Mouse (Mus musculus) kidney, postnatal 4 days (tissue): Measurements from ENCODE around the gene Gopc.
"Not testable (repeated sequence)": the region's sequence is repeated elsewhere in the genome, so short reads cannot be mapped to it uniquely, and the experiment has no call there.

ENCODE experiments used
- DNase-seq, 2 experiments: peaks; one replicate each; pipeline ENCODE4 v3.0.0; 2021; ENCODE audit warnings: mixed read lengths in 2 of 2

Gene Gopc

DNA sequence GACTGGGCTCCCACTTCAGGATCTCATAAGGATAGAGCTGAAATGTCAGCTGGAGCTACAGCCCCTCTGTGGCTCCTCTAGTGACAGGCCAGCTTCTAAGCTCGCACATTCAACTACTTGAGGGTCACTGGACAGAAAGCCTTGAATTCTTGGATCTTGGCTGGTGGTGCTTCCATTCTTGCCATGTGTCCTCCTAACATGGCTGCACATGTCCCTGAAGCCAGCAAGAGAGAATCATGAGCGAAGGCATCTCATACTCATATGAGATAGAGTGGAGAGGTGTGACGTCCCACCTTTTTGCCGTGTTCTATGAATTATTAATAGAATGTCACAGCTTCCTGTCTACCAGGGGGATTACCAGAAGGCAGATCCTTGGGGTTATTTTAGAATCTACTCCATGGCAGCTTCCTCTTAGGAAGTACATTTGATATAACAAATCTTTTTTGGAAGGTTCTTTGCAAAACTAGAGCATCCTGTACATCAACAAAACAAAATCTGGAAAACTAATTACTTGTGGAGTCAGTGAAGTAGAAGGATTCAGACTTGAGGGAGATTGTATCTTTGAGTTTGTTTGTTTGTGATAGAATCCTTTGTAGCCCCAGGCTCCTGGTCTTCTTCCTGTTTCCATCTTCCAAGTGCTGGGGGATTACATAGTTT lies 87.9 kb downstream of the Gopc start:
- no peak for DNase-seq

DNA sequence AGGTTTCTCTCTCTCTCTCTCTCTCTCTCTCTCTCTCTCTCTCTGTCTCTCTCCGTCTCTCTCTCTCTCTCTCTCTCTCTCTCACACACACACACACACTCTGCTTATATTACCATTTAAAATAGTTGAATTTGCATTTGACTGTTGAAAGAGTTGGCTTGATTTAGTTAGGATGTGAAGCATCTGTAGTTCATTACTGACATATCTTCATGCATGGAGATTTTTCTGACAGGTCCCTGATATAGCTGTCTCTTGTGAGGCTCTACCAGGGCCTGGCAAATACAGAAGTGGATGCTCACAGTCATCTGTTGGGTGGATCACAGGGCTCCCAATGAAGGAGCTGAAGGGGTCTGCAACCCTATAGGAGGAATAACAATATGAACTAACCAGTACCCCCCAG lies 89.5 kb downstream of the Gopc start:
- not testable (repeated sequence) for DNase-seq

DNA sequence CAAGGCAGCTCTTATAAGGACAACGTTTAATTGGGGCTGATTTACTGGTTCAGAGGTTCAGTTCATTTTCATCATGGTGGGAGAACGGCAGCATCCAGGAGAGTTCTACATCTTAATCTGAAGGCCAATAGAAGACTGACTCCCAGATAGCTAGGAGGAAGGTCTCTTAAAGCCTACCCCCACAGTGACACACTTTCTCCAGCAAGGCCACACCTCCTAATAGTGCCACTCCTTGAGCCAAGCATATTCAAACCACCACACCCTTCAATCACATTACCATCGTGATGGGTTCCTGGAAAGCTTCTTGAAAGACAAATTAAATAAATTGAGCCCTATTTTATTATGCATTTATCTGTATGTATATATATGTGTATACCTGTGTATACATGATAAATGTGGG lies 92.7 kb downstream of the Gopc start:
- DNase-seq: no peak

GRCm38 (mm10) chr10:52287852-52288533 lies 93.9 kb downstream of the Gopc start:
- no peak for DNase-seq
